Mouse (Mus musculus) midbrain, embryonic 13.5 days (tissue): ENCODE data around the gene Ppp1r14b. TPM values are rescaled to one million over a fixed set of nuclear protein-coding genes. Genes with fewer than 3 reads are reported as not detected.
A peak's percentile ranks its signal among the peaks of the same experiment; 100 is the strongest.

Experiments used
- ATAC-seq: fragments of 200-750 bp; cut with Nextera tagmentation; 2 replicates; pipeline ENCODE4 v1.8.0; 2017; ENCODE audit warnings: mild to moderate bottlenecking, moderate TSS enrichment, moderate library complexity
- H3K27ac ChIP-seq: fragments of 300-500 bp; sonication (generic); 2 replicates; pipeline ENCODE4 v1.5.1; 2015; ENCODE audit warnings: inconsistent platforms, mild to moderate bottlenecking, moderate library complexity
- H3K27me3 ChIP-seq: fragments of 300-500 bp; sonication (generic); 2 replicates; pipeline ENCODE4 v1.6.1; 2015; ENCODE audit warnings: mild to moderate bottlenecking, inconsistent platforms
- H3K36me3 ChIP-seq: fragments of 300-500 bp; sonication (generic); 2 replicates; pipeline ENCODE4 v1.6.1; 2015; ENCODE audit warnings: mild to moderate bottlenecking, inconsistent platforms
- H3K4me1 ChIP-seq: fragments of 300-500 bp; sonication (generic); replicated peaks from 2 replicates; pipeline ENCODE4 v1.6.1; 2015; ENCODE audit warnings: inconsistent platforms
- H3K4me2 ChIP-seq: fragments of 300-500 bp; sonication (generic); replicated peaks from 2 replicates; pipeline ENCODE4 v1.6.1; 2015; ENCODE audit warnings: moderate library complexity, mild to moderate bottlenecking, inconsistent platforms
- H3K4me3 ChIP-seq: fragments of 300-500 bp; sonication (generic); replicated peaks from 2 replicates; pipeline ENCODE4 v1.5.1; 2015; ENCODE audit warnings: mild to moderate bottlenecking, inconsistent platforms
- H3K9ac ChIP-seq: fragments of 300-500 bp; sonication (generic); replicated peaks from 2 replicates; pipeline ENCODE4 v1.6.1; 2015; ENCODE audit warnings: mild to moderate bottlenecking, inconsistent platforms
- H3K9me3 ChIP-seq: fragments of 300-500 bp; sonication (generic); 2 replicates; pipeline ENCODE4 v1.6.1; 2016; ENCODE audit warnings: mild to moderate bottlenecking, inconsistent platforms
- WGBS: fragments of 180-500 bp; shearing (Covaris S2); methylation state at CpG from one replicate; pipeline ENCODE4 v1.1.7; 2015; 5-methylcytosine and 5-hydroxymethylcytosine counted together
- polyA plus RNA-seq: library from polyadenylated mRNA; unstranded; fragments of >200 nt; fragmentation: Nextera tagmentation; extraction: Ambion mirVana; gene quantifications from 2 replicates; pipeline ENCODE4 v1.2.1, GENCODE M21; 2015

The Ppp1r14b gene
- polyA plus RNA-seq, 1 experiment from 2014 or later: 151 TPM

- WGBS: 88% methylated on average over 9 of the region's 9 CpGs
- no peak overlapping the region for H3K9ac ChIP-seq
- H3K36me3 ChIP-seq: peaks cover 39% of the 10 kb centered on the region
- no peaks in the 10 kb centered on the region for H3K4me1 ChIP-seq
- H3K4me2 ChIP-seq: no peak overlapping the region
- H3K27me3 ChIP-seq: no peaks in the 10 kb centered on the region
- H3K4me3 ChIP-seq: no peak overlapping the region
- no peak for ATAC-seq
- no peaks in the 10 kb centered on the region for H3K9me3 ChIP-seq
- H3K27ac ChIP-seq: no peak overlapping the region
These were observed 39.2 kb downstream of the Ppp1r14b start for GRCm38 (mm10) chr19:7013984-7014383.

DNA sequence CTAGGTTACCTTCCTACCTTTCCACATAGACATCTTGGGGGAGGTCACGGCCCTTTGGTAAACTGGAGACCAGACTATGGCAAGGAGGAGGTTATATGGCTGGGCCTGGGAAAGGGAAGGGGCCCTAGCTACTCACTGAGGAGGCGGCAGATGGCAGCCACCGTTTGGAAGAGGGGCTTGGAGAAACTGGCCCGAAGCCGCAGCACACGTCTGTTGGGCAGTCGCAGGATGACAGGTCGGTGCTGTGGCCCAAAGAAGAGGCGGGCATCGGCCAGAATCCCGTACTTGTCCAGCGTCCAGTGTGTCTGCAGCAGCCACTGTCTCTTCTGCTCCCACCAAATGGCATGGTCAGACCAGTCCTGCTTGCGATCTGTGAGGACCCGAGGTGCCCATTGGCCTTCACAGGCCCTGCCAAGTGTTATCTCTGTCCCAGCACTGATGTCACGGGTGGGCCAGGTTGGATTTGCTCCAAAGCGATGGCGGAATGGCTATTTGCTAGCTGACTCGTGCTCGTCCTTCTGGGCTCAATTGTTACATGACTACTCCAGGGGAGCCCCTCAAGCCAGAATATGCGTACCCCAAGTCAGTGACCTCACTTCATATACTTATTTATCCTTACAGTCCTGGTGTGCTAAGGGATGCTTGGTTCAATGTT lies 39.8 kb downstream of the Ppp1r14b start:
- Histone ChIP-seq H3K4me3 (no peak overlapping the region), H3K9me3 (no peaks in the 10 kb centered on the region), H3K27me3 (no peaks in the 10 kb centered on the region), H3K4me2 (no peak overlapping the region), H3K9ac (no peak overlapping the region), H3K4me1 (no peaks in the 10 kb centered on the region), H3K36me3 (peaks cover 44% of the 10 kb centered on the region), H3K27ac (no peak overlapping the region)
- WGBS: 91% methylated on average over 20 of the region's 20 CpGs
- no peak for ATAC-seq

DNA sequence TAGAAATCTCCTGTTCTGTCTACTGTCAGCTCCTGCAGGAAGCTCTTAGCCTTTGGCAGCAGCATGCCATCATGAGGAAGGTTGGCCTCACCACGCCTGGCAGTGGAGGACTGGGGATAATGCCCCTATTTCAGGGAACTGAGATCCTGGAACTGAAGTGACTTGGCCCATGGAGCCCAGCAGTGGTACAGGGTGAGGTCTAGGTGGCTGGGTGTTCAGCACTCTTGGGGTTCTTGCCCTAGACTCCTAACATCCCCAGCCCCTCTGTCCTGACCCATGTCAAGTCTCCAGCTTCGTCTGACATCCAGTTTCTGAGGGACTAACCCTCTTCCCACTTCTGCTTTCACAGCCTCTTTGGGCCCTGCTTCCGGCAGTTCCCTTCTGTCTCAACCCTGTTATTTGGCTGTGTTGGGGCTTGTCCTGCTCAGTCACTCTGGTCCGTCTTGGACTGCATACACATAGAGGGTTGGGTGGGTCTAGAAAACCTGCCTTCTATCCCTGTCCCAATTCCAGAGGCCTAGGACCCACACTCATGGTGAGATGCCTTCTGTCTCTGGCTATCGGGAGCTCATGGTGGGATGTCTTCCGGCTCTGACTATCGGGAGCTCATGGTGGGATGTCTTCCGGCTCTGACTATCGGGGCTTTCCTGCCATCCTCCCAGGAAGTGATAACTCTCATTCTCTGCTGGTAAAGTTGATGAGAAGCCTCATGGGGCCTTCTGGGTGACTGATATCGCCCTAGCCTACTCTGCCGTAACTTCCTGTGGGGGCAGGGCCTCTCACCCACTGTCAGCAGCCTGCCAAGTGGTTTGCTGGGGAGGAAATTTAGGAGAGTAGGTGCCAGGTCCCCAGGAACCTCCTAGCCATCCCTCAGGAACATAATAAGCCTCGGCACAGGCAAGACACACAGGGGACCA lies 43.0 kb downstream of the Ppp1r14b start:
- H3K9me3 ChIP-seq: no peaks in the 10 kb centered on the region
- no peak overlapping the region for H3K27ac ChIP-seq
- ATAC-seq: no peak
- no peaks in the 10 kb centered on the region for H3K4me1 ChIP-seq
- 92% methylated on average over 12 of the region's 12 CpGs for WGBS
- peaks cover 76% of the 10 kb centered on the region for H3K36me3 ChIP-seq
- no peak overlapping the region for H3K4me2 ChIP-seq
- no peak overlapping the region for H3K9ac ChIP-seq
- no peak overlapping the region for H3K4me3 ChIP-seq
- H3K27me3 ChIP-seq: no peaks in the 10 kb centered on the region

- no peak overlapping the region for H3K9ac ChIP-seq
- no peak for ATAC-seq
- no peaks in the 10 kb centered on the region for H3K27me3 ChIP-seq
- H3K36me3 ChIP-seq: peaks cover 78% of the 10 kb centered on the region
- H3K4me1 ChIP-seq: no peaks in the 10 kb centered on the region
- 96% methylated on average over 11 of the region's 11 CpGs for WGBS
- H3K27ac ChIP-seq: no peak overlapping the region
- H3K4me3 ChIP-seq: no peak overlapping the region
- H3K9me3 ChIP-seq: no peaks in the 10 kb centered on the region
- no peak overlapping the region for H3K4me2 ChIP-seq
These were observed 43.8 kb downstream of the Ppp1r14b start for GRCm38 (mm10) chr19:7018546-7018945.

GRCm38 (mm10) chr19:7019191-7019590 lies 44.4 kb downstream of the Ppp1r14b start, which contains the start of gene Fermt3:
Fermt3 (minus strand) TSS chr19:7019469.
- Histone ChIP-seq H3K4me1 (no peaks in the 10 kb centered on the region), H3K4me2 (no peak within 1 kb of the TSS), H3K36me3 (peaks cover 78% of the 10 kb centered on the region), H3K9ac (no peak within 1 kb of the TSS), H3K27me3 (no peaks in the 10 kb centered on the region), H3K9me3 (no peaks in the 10 kb centered on the region), H3K27ac (no peak within 1 kb of the TSS), H3K4me3 (no peak within 1 kb of the TSS)
- no peak for ATAC-seq
- WGBS: 87% methylated on average over 5 of the region's 5 CpGs

- Histone ChIP-seq H3K4me1 (no peaks in the 10 kb centered on the region), H3K27me3 (no peaks in the 10 kb centered on the region), H3K4me2 (no peak overlapping the region), H3K36me3 (peaks cover 88% of the 10 kb centered on the region), H3K9ac (no peak overlapping the region), H3K4me3 (no peak overlapping the region), H3K9me3 (no peaks in the 10 kb centered on the region), H3K27ac (no peak overlapping the region)
- WGBS: 45% methylated on average over 3 of the region's 3 CpGs
- peak; percentile 70; the same call in 1 of the 2 replicates for ATAC-seq
These were observed 45.5 kb downstream of the Ppp1r14b start for GRCm38 (mm10) chr19:7020224-7020641.

Other genes starting within 250 kb of the Ppp1r14b start
- gene Rps6ka4, start 134.3 kb upstream of the Ppp1r14b start, polyA plus RNA-seq: 4.9 and 5.4 TPM in 2 replicates
- gene Ccdc88b, start 116.8 kb upstream of the Ppp1r14b start, polyA plus RNA-seq: 0.22 and 0.51 TPM in 2 replicates
- gene Trmt112, start 65.3 kb upstream of the Ppp1r14b start, polyA plus RNA-seq: 136 and 139 TPM in 2 replicates
- gene Prdx5, start 64.9 kb upstream of the Ppp1r14b start, polyA plus RNA-seq: 231 and 236 TPM in 2 replicates
- 14.5 and 18.3 TPM in 2 replicates for gene Esrra, start 53.2 kb upstream of the Ppp1r14b start, polyA plus RNA-seq
- gene Catsperz, start 49.6 kb upstream of the Ppp1r14b start, polyA plus RNA-seq: 0.55 TPM in 1 of 2 replicates, not detected in the other
- gene Kcnk4, start 40.5 kb upstream of the Ppp1r14b start, polyA plus RNA-seq: 0.28 and 0.79 TPM in 2 replicates
- gene Bad, start 33.1 kb upstream of the Ppp1r14b start, polyA plus RNA-seq: 75.5 and 84.3 TPM in 2 replicates
- 46.1 and 50.3 TPM in 2 replicates for gene Gpr137, start 32.5 kb upstream of the Ppp1r14b start, polyA plus RNA-seq
- 9.6 and 11.6 TPM in 2 replicates for gene Plcb3, start 1.5 kb downstream of the Ppp1r14b start, polyA plus RNA-seq
- 88.5 and 100 TPM in 2 replicates for gene Fkbp2, start 5.5 kb downstream of the Ppp1r14b start, polyA plus RNA-seq
- 23.2 and 28.3 TPM in 2 replicates for gene Vegfb, start 12.7 kb downstream of the Ppp1r14b start, polyA plus RNA-seq
- gene Dnajc4, start 17.6 kb downstream of the Ppp1r14b start, polyA plus RNA-seq: 24.2 and 25.4 TPM in 2 replicates
- gene Nudt22, start 21.1 kb downstream of the Ppp1r14b start, polyA plus RNA-seq: 20.2 and 21.7 TPM in 2 replicates
- gene Trpt1, start 21.2 kb downstream of the Ppp1r14b start, polyA plus RNA-seq: 15.6 and 15.8 TPM in 2 replicates
- 3.9 and 4.8 TPM in 2 replicates for gene Fermt3, start 44.5 kb downstream of the Ppp1r14b start, polyA plus RNA-seq
- gene Stip1, start 65.0 kb downstream of the Ppp1r14b start, polyA plus RNA-seq: 258 and 273 TPM in 2 replicates
- 2.9 and 3.0 TPM in 2 replicates for gene Macrod1, start 81.8 kb downstream of the Ppp1r14b start, polyA plus RNA-seq
- gene Flrt1, start 130.8 kb downstream of the Ppp1r14b start, polyA plus RNA-seq: 8.3 and 9.2 TPM in 2 replicates
- gene Otub1, start 231.3 kb downstream of the Ppp1r14b start, polyA plus RNA-seq: 247 and 260 TPM in 2 replicates
- 750 and 771 TPM in 2 replicates for gene Cox8a, start 242.6 kb downstream of the Ppp1r14b start, polyA plus RNA-seq